Mouse (Mus musculus): Measurements from ENCODE around the gene Pank4.

DNA sequence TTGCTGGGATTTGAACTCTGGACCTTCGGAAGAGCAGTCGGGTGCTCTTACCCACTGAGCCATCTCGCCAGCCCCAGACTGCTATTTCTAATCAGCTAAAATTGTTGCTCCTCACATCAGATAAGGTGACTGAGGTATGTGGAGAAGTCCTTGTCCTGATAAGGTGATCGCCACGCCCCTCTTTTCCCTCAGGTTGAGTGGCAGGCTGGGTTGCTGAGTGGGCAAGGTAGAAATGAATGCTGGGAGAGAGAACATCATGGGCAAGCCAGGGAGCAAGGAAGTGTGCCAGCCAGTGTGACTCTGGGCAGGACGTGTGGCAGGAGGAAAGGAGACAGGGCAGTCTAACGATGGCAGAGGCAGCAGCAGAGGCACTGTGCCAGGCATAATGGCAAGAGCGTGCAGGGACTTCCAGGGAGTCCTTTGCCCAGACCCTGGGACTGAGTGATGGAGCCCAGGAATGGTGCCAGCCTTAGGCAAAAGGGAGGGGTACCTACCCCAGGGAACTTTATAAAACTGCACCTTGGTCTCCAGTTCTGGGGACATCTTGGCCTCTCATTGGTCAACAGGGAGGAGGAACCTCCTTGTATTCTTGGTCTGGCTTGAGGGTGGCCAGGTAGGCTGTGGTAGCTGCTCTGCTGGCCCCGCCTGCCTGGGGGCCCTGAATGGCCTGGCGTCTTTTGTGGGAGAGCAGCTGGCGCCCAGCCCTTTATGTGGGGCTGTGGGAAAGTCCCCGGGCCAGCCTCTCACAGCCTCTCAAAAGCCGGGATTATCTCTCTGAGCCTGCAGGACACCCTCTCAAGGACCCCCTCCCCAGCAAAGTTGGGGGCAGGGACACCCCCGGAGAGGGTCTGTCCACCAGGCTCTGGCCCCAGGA is 15.6 kb upstream of the Pank4 start:
- TF ChIP-seq CTCF (conservative IDR thresholded peaks at IDR 0.05; ENCODE audit: insufficient read depth, insufficient read length, low read depth, low read length) (no peak), POLR2A (IDR thresholded peaks at IDR 0.05; ENCODE audit: low read depth, low read length) (no peak)
